Mouse (Mus musculus) right cerebral cortex, postnatal 14 days (tissue): ENCODE measurements at regions not wholly inside any gene's neighbourhood (a gene's known extent, or its start where the extent isn't known, plus 50 kb on each side); places are given as distances from the start of the nearest gene placed in this dataset.
A peak's percentile ranks its signal among the peaks of the same experiment; 100 is the strongest.

ENCODE experiments used
- DNase-seq: peaks from one replicate; pipeline ENCODE4 v3.0.0; 2022

GRCm38 (mm10) chr12:77667151-77667874 lies 429.4 kb downstream of the Fut8 start:
- DNase-seq: no peak

GRCm38 (mm10) chr12:77667875-77668204 lies 429.9 kb downstream of the Fut8 start:
- peak; percentile 80 for DNase-seq

GRCm38 (mm10) chr12:77670531-77670930 lies 432.6 kb downstream of the Fut8 start:
- no peak for DNase-seq

GRCm38 (mm10) chr12:77674352-77674751 lies 436.4 kb downstream of the Fut8 start:
- DNase-seq: no peak

GRCm38 (mm10) chr12:77674755-77675154 lies 436.8 kb downstream of the Fut8 start:
- peak; percentile 47 for DNase-seq

- no peak for DNase-seq
These were observed 440.1 kb downstream of the Fut8 start for GRCm38 (mm10) chr12:77678040-77678439.

GRCm38 (mm10) chr12:77694101-77694500 lies 456.2 kb downstream of the Fut8 start:
- DNase-seq: peak; percentile 26

- DNase-seq: no peak
These were observed 458.2 kb downstream of the Fut8 start for GRCm38 (mm10) chr12:77696039-77696631.

GRCm38 (mm10) chr12:77696662-77697061 lies 458.7 kb downstream of the Fut8 start:
- no peak for DNase-seq

GRCm38 (mm10) chr12:77698088-77698487 lies 460.2 kb downstream of the Fut8 start:
- no peak for DNase-seq

- peak; percentile 18 for DNase-seq
These were observed 462.1 kb downstream of the Fut8 start for GRCm38 (mm10) chr12:77699896-77700605.

GRCm38 (mm10) chr12:77715506-77715905 lies 477.6 kb downstream of the Fut8 start:
- DNase-seq: no peak

- no peak for DNase-seq
These were observed 478.1 kb downstream of the Fut8 start for GRCm38 (mm10) chr12:77715979-77716378.

GRCm38 (mm10) chr12:77727766-77728165 lies 466.3 kb upstream of the Gm6657 start:
- DNase-seq: no peak

- no peak for DNase-seq
These were observed 454.8 kb upstream of the Gm6657 start for GRCm38 (mm10) chr12:77739047-77739760.

GRCm38 (mm10) chr12:77742716-77743115 lies 451.3 kb upstream of the Gm6657 start:
- DNase-seq: no peak

GRCm38 (mm10) chr12:77749438-77750007 lies 444.5 kb upstream of the Gm6657 start:
- no peak for DNase-seq

- no peak for DNase-seq
These were observed 441.9 kb upstream of the Gm6657 start for GRCm38 (mm10) chr12:77752181-77752580.

- no peak for DNase-seq
These were observed 438.0 kb upstream of the Gm6657 start for GRCm38 (mm10) chr12:77756021-77756420.

- no peak for DNase-seq
These were observed 433.1 kb upstream of the Gm6657 start for GRCm38 (mm10) chr12:77760976-77761375.

GRCm38 (mm10) chr12:77776011-77776546 lies 418.0 kb upstream of the Gm6657 start:
- no peak for DNase-seq

- DNase-seq: no peak
These were observed 417.3 kb upstream of the Gm6657 start for GRCm38 (mm10) chr12:77776755-77777154.
